Mouse (Mus musculus) liver, adult 2 months (tissue): Measurements from ENCODE around the gene Capza1.

Experiments used
- CTCF ChIP-seq: fragments of 200-500 bp; IDR thresholded peaks from 2 replicates; pipeline ENCODE4 v1.5.1; 2011; ENCODE audit warnings: low read depth, low read length, control low read depth
- POLR2A ChIP-seq: fragments of 200-500 bp; IDR thresholded peaks from 2 replicates; pipeline ENCODE4 v1.6.1; 2011; ENCODE audit warnings: low read length, control low read depth; ENCODE audit not compliant: insufficient read depth; ENCODE audit errors: extremely low read depth

GRCm38 (mm10) chr3:104863786-104864650, at the start of gene Capza1, which contains the start of gene St7l:
- TF ChIP-seq CTCF (peak; percentile 5; the same call in 1 of the 2 replicates), POLR2A (peak; percentile 83)
